Mouse (Mus musculus) testis, adult 2 months (tissue): ENCODE measurements around the gene Pmepa1. TPM values are rescaled to one million over a fixed set of nuclear protein-coding genes. Genes with fewer than 3 reads are reported as not detected.

ENCODE experiments used
- H3K27ac ChIP-seq: fragments of 200-500 bp; 2 replicates; pipeline ENCODE4 v1.5.1; 2012; ENCODE audit warnings: low read depth, low read length; ENCODE audit not compliant: control insufficient read depth, insufficient read depth
- H3K27me3 ChIP-seq: fragments of 200-500 bp; 2 replicates; pipeline ENCODE4 v1.6.1; 2012; ENCODE audit warnings: mild to moderate bottlenecking, low read length, moderate library complexity; ENCODE audit not compliant: control insufficient read depth, insufficient read depth
- H3K36me3 ChIP-seq: fragments of 200-500 bp; 2 replicates; pipeline ENCODE4 v1.6.1; 2012; ENCODE audit warnings: mild to moderate bottlenecking, low read length; ENCODE audit not compliant: control insufficient read depth, insufficient read depth
- H3K4me1 ChIP-seq: fragments of 200-500 bp; 2 replicates; pipeline ENCODE4 v1.6.1; 2012; ENCODE audit warnings: low read length; ENCODE audit not compliant: control insufficient read depth, insufficient read depth
- H3K4me3 ChIP-seq: fragments of 200-500 bp; 2 replicates; pipeline ENCODE4 v1.5.1; 2012; ENCODE audit warnings: low read depth, mild to moderate bottlenecking, low read length, moderate library complexity, mixed read lengths; ENCODE audit not compliant: control insufficient read depth
- CTCF ChIP-seq: fragments of 200-500 bp; IDR thresholded peaks from 2 replicates; pipeline ENCODE4 v1.5.1; 2012; ENCODE audit warnings: low read depth, mild to moderate bottlenecking, inconsistent platforms, low read length, moderate library complexity; ENCODE audit not compliant: control insufficient read depth, insufficient read depth, insufficient replicate concordance
- POLR2A ChIP-seq: fragments of 200-500 bp; IDR thresholded peaks from 2 replicates; pipeline ENCODE4 v1.6.1; 2012; ENCODE audit warnings: low read depth, mild to moderate bottlenecking, inconsistent platforms, low read length, moderate library complexity; ENCODE audit not compliant: control insufficient read depth
- polyA plus RNA-seq: library from polyadenylated mRNA; depleted of rRNA; stranded (reverse); fragments of >200 nt; gene quantifications from 2 replicates; pipeline ENCODE4 v1.2.3, GENCODE M21; 2012; rRNA removed

Pmepa1 gene
- polyA plus RNA-seq, 1 experiment, result 2.6 TPM

DNA sequence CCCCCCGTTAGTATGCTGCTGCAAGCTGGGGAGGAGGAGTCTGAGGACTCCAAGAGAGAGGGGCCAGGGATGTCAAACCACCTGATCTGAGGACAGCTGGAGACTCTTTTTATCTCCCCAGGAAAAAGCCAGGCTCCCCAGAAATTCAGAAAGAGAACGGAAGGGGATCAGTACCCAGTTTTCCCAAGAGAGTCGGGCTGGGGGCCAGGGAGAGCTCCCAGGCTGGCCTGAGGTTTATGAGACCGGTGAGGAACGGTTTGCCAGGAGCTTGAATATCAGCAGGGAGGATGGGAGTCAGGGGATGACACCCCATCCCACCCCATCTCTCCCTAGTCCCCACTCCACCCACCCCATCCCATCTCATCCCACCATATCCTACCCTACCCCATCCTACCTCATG, 94.8 kb downstream of the Pmepa1 start:
- Histone ChIP-seq H3K27ac (no peak overlapping the region), H3K4me3 (no peak overlapping the region), H3K4me1 (peaks cover under 1% of the 10 kb centered on the region), H3K36me3 (no peaks in the 10 kb centered on the region), H3K27me3 (no peaks in the 10 kb centered on the region)
- TF ChIP-seq POLR2A, result no peak
- no peak for TF ChIP-seq CTCF

DNA sequence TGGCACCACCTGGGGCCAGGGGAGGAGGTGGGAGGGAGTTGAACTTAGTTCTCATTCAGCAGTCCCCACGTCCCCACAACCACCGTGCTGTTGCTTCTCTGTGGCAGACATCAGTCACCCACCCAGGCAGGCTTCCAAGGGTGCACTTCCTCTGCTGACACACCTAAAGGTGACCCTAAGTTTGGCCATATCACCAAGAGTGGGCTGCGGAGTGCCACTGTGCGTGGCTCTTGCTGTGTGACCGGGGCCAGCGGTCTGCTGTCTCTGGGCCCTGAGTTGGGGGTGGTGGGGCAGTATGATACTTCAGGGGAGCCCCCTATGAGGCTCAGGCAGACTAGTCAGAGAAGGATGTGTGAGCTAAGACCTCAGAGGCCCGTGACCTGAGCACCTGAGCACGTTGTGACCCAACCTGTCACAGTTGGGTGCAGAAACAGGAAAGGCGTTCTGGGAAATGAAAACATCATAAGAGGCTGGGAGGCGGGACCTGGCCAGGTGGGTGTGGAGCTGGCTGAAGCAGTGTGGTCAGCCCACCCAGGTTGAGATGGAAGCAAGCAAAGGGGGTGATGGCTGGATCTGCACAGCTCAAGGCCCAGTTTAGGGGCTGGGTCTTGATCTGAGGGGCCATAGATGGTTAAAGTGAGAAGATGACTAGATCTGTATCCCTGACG, 95.5 kb downstream of the Pmepa1 start:
- TF ChIP-seq CTCF, result no peak
- Histone ChIP-seq H3K27me3 (no peaks in the 10 kb centered on the region), H3K27ac (no peak overlapping the region), H3K4me1 (no peaks in the 10 kb centered on the region), H3K4me3 (no peak overlapping the region), H3K36me3 (no peaks in the 10 kb centered on the region)

DNA sequence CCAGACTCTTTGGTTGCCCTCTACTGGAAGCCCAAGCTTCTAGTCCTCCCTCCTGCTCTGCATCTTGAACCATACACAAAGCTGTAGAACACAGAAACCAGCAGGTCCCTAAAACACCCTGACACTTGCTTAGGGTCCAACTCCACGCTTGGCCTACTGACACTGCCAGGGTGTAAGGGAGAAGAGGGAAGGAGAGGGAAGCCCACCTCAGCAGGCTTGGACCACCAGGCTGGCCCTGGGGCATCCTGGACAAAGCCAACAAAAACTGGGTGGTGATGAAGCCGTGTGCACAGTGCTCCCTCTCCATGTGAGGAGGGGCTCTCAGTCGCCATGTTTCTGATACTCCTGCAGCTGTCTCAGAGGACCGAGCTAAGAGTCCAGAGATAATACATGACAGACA, 96.3 kb downstream of the Pmepa1 start:
- Histone ChIP-seq H3K4me1 (no peaks in the 10 kb centered on the region), H3K27me3 (no peaks in the 10 kb centered on the region)
- TF ChIP-seq CTCF, result no peak

DNA sequence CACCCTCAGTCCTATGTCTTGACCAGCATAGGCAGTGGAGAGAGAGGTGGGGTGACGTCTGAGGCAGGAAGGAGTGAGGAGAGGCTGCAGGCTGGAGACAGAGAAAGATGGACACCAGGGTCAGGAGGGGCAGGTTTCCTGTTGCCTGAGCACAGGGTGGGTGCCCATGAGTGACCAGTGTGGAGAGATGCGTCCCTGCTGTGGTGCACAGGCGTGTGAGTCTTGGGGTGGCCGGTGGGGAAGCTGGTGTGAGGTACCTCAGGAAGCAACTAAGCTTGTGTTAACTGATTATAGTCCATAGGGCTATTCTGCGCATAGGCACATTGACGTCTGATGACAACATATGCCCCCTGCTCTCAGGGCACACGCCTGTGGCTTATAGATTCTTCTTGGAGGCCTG, 97.3 kb downstream of the Pmepa1 start:
- no peaks in the 10 kb centered on the region for H3K27me3 ChIP-seq
- TF ChIP-seq CTCF (no peak), POLR2A (no peak)
- no peaks in the 10 kb centered on the region for H3K4me1 ChIP-seq
- no peak overlapping the region for H3K4me3 ChIP-seq
- no peaks in the 10 kb centered on the region for H3K36me3 ChIP-seq
- no peak overlapping the region for H3K27ac ChIP-seq

More for the DNA sequence above, 96.3 kb downstream of the Pmepa1 start:
- Histone ChIP-seq H3K4me3 (no peak overlapping the region), H3K27ac (no peak overlapping the region), H3K36me3 (no peaks in the 10 kb centered on the region)

DNA sequence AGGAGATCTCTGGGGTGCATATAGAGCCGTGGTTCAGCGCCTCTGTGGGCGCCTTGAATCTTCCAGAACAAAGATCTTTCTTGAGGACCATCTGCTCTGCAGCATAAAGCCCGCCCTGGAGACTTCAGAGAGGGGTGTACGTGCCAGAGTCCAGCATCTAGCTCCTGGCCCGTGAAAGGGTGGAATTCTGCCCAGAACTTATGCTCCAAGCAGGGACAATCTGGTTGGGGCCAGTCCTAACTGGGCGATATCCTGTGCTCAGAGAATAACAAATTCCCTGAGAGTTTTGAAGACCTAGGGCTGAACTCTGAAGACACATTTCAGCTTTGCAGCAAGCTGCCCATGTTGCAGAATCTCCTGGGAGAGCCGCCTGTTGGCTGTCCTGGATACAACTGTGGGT, 98.4 kb downstream of the Pmepa1 start:
- Histone ChIP-seq H3K27me3 (no peaks in the 10 kb centered on the region), H3K36me3 (no peaks in the 10 kb centered on the region), H3K27ac (no peak overlapping the region), H3K4me1 (peaks cover 2% of the 10 kb centered on the region), H3K4me3 (no peak overlapping the region)
- TF ChIP-seq CTCF (no peak), POLR2A (no peak)

DNA sequence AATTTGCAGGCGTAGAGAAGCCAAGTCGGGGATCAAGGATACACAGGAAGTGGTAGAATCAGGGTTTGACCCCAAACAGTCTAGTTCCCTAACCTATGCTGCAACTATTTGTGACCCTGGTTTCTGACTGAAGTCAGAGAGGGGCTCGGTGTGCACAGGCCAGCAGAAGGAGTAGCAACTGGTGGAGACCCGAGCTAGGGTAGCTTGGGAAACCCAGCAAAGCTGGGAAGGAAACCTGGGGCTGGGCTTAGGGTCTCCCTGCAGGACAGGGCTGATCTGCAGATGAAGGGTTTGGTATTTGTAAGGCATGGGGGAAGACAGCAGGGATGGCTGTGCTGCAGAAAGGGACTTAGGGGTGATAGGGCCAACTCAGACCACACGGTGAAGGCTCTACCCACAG, 98.9 kb downstream of the Pmepa1 start:
- Histone ChIP-seq H3K27me3 (no peaks in the 10 kb centered on the region), H3K4me3 (no peak overlapping the region), H3K27ac (no peak overlapping the region), H3K4me1 (peaks cover 2% of the 10 kb centered on the region), H3K36me3 (no peaks in the 10 kb centered on the region)
- TF ChIP-seq CTCF, result no peak
- no peak for TF ChIP-seq POLR2A

DNA sequence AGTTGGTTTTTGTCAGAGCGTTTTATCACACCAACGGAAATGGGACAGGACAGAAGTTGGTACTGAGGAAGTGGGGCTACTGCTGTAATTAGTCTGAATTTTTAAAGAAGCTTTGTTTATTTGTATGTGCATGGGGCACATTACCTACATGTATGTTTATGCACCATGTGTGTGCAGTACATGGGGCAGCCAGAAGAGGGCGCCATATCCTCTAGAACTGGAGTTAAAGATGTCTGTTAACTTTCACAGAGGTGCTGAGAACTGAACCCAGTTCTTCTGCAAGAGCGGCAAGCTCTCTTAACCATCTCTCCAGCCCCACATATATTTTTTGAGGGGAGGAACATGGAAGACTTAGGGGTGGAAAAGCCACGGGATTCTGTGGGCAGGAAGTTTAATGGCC, 100.6 kb downstream of the Pmepa1 start:
- Histone ChIP-seq H3K36me3 (no peaks in the 10 kb centered on the region), H3K4me1 (peaks cover 6% of the 10 kb centered on the region), H3K4me3 (no peak overlapping the region), H3K27me3 (no peaks in the 10 kb centered on the region), H3K27ac (no peak overlapping the region)
- no peak; the same call in 1 of the 2 replicates for TF ChIP-seq CTCF
- no peak for TF ChIP-seq POLR2A

DNA sequence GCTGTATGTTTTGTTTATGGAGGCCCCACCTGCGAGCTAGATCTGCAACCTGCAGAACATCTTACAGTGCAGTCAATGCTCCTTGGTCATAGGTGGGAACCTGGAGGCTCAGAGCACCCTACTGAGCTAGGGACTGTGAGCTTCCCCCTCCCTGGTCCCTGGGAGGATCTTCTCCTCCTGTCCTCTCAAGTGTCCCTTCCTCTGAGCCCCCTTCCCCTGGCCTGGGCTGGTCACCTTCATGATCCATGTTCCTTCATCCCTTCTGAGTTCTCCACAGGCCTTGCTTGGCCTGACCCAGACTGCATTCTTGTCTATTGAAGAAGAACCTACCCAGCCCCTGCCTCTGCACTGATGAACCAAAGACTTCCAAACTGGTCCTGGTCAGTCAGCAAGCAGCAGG, 101.8 kb downstream of the Pmepa1 start:
- H3K4me1 ChIP-seq, result peaks cover 6% of the 10 kb centered on the region
- no peak overlapping the region for H3K4me3 ChIP-seq
- no peak for TF ChIP-seq POLR2A
- no peak for TF ChIP-seq CTCF
- H3K27me3 ChIP-seq, result no peaks in the 10 kb centered on the region
- H3K27ac ChIP-seq, result no peak overlapping the region
- H3K36me3 ChIP-seq, result no peaks in the 10 kb centered on the region

Other genes starting within 250 kb of the Pmepa1 start
- 0.59 and 0.62 TPM in 2 replicates for gene Ctcfl, start 157.0 kb downstream of the Pmepa1 start, polyA plus RNA-seq
- gene Pck1, start 123.5 kb downstream of the Pmepa1 start, polyA plus RNA-seq, result 0.23 and 0.31 TPM in 2 replicates
- 0.30 and 0.40 TPM in 2 replicates for gene Zbp1, start 57.6 kb downstream of the Pmepa1 start, polyA plus RNA-seq
- 263 and 305 TPM in 2 replicates for gene 1700021F07Rik, start 246.1 kb upstream of the Pmepa1 start, polyA plus RNA-seq